Mouse (Mus musculus): ENCODE data around the gene Usp47. TPM values are rescaled to one million over a fixed set of nuclear protein-coding genes. Genes with fewer than 3 reads are reported as not detected.

The Usp47 gene
- polyA plus RNA-seq, 1 experiment from 2014 or later, result 43.6 TPM

GRCm38 (mm10) chr7:112142616-112143015, 119.3 kb downstream of the Usp47 start:
- 77% methylated on average over 3 of the region's 3 CpGs for WGBS (ENCODE audit: missing documents)
- H3K79me2 ChIP-seq (ENCODE audit: inconsistent target), result no peaks in the 10 kb centered on the region
- H3K36me3 ChIP-seq (ENCODE audit: inconsistent target), result no peaks in the 10 kb centered on the region
- no peak overlapping the region for H3K4me3 ChIP-seq (ENCODE audit: inconsistent target)
- H3K27ac ChIP-seq, result no peak overlapping the region

GRCm38 (mm10) chr7:112143090-112143500, 119.8 kb downstream of the Usp47 start:
- no peak overlapping the region for H3K27ac ChIP-seq
- no peaks in the 10 kb centered on the region for H3K36me3 ChIP-seq (ENCODE audit: inconsistent target)
- 74% methylated on average over 7 of the region's 7 CpGs for WGBS (ENCODE audit: missing documents)
- no peak overlapping the region for H3K4me3 ChIP-seq (ENCODE audit: inconsistent target)
- H3K79me2 ChIP-seq (ENCODE audit: inconsistent target), result no peaks in the 10 kb centered on the region

DNA sequence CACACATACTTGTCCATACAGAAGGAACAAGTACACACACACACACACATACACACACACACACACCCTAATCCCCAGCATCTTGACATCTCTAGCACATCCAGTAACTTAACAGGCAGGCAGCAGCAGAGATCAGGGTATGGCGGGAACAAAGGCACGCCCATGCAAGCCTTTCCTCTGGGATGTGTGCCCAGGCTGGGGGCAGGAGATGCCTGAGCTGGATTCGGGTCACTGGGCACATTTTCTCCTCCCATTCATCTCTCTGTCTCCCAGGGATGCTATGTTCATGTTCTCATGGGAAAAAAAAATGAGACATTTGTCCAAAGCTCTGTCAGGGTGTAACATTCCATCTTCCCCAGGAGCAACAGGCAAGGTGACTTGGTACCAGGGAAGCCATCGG, 120.7 kb downstream of the Usp47 start:
- H3K79me2 ChIP-seq (ENCODE audit: inconsistent target), result no peaks in the 10 kb centered on the region
- WGBS (ENCODE audit: missing documents), result 96% methylated on average over 4 of the region's 4 CpGs
- no peak overlapping the region for H3K27ac ChIP-seq
- no peak overlapping the region for H3K4me3 ChIP-seq (ENCODE audit: inconsistent target)
- no peaks in the 10 kb centered on the region for H3K36me3 ChIP-seq (ENCODE audit: inconsistent target)

DNA sequence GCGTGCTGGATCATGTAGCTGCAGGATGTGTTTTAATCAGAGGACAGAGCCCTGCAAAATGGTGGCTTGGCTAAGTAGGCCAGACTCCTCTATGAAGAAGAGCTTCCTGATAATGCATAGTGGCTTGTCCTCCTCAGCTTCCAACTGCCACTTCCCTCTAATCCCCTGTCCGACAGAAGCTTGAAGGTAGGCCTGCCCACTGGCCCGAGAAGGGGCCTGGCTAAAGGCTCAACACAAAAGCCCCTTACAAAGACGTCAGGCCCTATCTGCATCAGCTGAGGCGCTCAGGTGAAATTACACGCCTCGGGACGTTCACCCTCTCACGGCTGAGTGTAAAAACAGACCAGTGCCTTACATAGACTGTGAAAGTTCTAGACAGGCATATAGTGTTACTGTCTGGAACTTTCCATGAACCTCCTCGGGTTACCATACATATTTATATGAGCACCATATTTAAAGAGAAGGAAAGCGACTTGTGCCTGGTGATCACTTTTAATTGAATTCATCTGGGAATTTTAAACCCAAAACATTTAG, 121.4 kb downstream of the Usp47 start:
- 90% methylated on average over 11 of the region's 11 CpGs for WGBS (ENCODE audit: missing documents)
- Histone ChIP-seq H3K4me3 (ENCODE audit: inconsistent target) (no peak overlapping the region), H3K79me2 (ENCODE audit: inconsistent target) (no peaks in the 10 kb centered on the region), H3K27ac (no peak overlapping the region), H3K36me3 (ENCODE audit: inconsistent target) (no peaks in the 10 kb centered on the region)

- 32% methylated on average over 2 of the region's 2 CpGs for WGBS (ENCODE audit: missing documents)
- no peak overlapping the region for H3K4me3 ChIP-seq (ENCODE audit: inconsistent target)
- H3K36me3 ChIP-seq (ENCODE audit: inconsistent target), result no peaks in the 10 kb centered on the region
- no peak overlapping the region for H3K27ac ChIP-seq
- no peaks in the 10 kb centered on the region for H3K79me2 ChIP-seq (ENCODE audit: inconsistent target)
Measured at GRCm38 (mm10) chr7:112147979-112148378, 124.7 kb downstream of the Usp47 start.

DNA sequence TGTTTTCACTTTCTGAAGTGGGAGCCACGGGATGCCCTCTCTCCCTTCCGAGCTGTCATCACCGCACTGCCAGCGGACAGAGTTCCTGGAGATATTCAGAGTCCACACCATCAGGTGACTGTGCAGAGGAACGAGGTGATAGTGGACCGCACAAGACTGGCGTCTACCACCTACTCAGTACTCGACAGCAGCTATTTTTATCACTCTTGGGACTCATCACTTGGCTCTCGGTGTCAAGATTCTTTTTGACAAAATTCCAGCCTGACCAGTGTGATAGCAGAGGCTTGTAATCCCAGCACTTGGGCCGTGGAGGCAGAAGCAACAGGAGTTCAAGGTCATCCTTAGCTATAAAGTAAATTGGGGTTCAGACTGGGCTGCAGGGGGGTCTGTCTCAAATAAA, 125.8 kb downstream of the Usp47 start:
- H3K4me3 ChIP-seq (ENCODE audit: inconsistent target), result no peak overlapping the region
- H3K27ac ChIP-seq, result no peak overlapping the region
- H3K79me2 ChIP-seq (ENCODE audit: inconsistent target), result no peaks in the 10 kb centered on the region
- WGBS (ENCODE audit: missing documents), result 87% methylated on average over 10 of the region's 10 CpGs
- H3K36me3 ChIP-seq (ENCODE audit: inconsistent target), result no peaks in the 10 kb centered on the region

GRCm38 (mm10) chr7:112154445-112154844, 131.1 kb downstream of the Usp47 start:
- H3K79me2 ChIP-seq (ENCODE audit: inconsistent target), result no peaks in the 10 kb centered on the region
- no peak overlapping the region for H3K27ac ChIP-seq
- 83% methylated on average over 4 of the region's 4 CpGs for WGBS (ENCODE audit: missing documents)
- H3K36me3 ChIP-seq (ENCODE audit: inconsistent target), result no peaks in the 10 kb centered on the region
- H3K4me3 ChIP-seq (ENCODE audit: inconsistent target), result no peak overlapping the region

GRCm38 (mm10) chr7:112155194-112155593, 131.9 kb downstream of the Usp47 start:
- Histone ChIP-seq H3K27ac (no peak overlapping the region), H3K4me3 (ENCODE audit: inconsistent target) (no peak overlapping the region), H3K79me2 (ENCODE audit: inconsistent target) (no peaks in the 10 kb centered on the region), H3K36me3 (ENCODE audit: inconsistent target) (no peaks in the 10 kb centered on the region)
- 14% methylated on average over 1 of the region's 1 CpGs for WGBS (ENCODE audit: missing documents)

DNA sequence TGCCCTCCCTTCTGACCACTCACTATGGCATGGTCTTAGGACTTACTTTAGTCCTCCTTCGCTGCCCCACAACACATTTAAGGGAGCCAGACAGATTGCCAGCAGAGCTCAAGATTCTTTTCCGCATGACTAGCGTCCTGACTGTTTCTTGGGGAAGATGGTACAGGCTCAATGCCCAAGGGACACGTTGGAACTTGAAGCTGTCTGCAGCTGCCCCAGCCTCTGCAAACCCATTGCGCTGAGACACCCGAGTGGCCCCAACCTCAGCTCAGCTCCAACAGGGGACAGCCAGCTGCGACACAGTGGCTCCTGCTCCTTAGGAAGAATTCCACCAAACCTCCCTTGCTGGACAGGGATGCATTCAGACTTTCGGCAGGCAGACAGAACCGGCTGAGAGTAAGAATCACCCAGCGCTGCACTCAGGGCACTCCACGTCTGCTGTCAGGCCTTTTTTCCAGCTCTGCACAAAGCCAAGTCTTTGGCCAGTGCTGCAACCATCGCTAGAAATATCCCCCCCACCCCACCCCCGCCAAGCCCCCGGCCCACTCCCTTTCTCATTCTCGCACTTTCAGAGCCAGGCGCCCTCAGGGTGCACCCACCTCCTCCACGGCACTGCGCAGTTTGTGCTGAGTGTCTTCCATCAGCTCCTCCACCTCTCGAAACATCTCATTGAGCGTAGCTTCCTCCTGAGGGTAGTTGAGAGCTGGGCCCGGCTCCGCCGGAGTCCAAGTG, 134.4 kb downstream of the Usp47 start:
- Histone ChIP-seq H3K4me3 (ENCODE audit: inconsistent target) (no peak overlapping the region), H3K27ac (no peak overlapping the region), H3K36me3 (ENCODE audit: inconsistent target) (no peaks in the 10 kb centered on the region), H3K79me2 (ENCODE audit: inconsistent target) (no peaks in the 10 kb centered on the region)
- WGBS (ENCODE audit: missing documents), result 33% methylated on average over 22 of the region's 23 CpGs

DNA sequence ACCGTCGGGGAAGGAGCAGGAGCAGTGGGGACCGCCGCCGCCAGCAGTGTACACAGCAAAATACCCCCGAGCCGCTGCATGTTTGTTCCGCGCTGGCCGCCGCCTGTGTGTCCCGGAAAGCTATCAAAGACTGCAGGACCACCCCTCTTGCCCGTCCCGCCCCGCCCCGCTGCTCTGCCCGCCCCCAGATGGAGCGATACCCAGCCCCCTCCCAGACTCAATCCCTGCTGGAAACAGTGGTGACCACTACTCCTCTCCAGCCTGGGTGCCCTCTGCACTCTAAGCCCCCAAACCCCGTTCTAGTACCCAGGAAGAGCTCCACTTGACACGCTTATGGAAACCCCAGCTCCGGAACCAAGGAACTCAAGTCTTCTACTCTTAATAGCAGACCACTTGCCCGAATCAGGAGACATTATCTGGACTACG, 135.0 kb downstream of the Usp47 start:
- no peak overlapping the region for H3K27ac ChIP-seq
- H3K36me3 ChIP-seq (ENCODE audit: inconsistent target), result no peaks in the 10 kb centered on the region
- 2% methylated on average over 17 of the region's 23 CpGs for WGBS (ENCODE audit: missing documents)
- no peaks in the 10 kb centered on the region for H3K79me2 ChIP-seq (ENCODE audit: inconsistent target)
- H3K4me3 ChIP-seq (ENCODE audit: inconsistent target), result no peak overlapping the region

- no peaks in the 10 kb centered on the region for H3K79me2 ChIP-seq (ENCODE audit: inconsistent target)
- WGBS (ENCODE audit: missing documents), result 26% methylated on average over 21 of the region's 21 CpGs
- H3K27ac ChIP-seq, result no peak within 1 kb of the TSS
- H3K36me3 ChIP-seq (ENCODE audit: inconsistent target), result no peaks in the 10 kb centered on the region
- no peak within 1 kb of the TSS for H3K4me3 ChIP-seq (ENCODE audit: inconsistent target)
Measured at GRCm38 (mm10) chr7:112158942-112159341, 135.6 kb downstream of the Usp47 start, which contains the start of gene Dkk3. Gene Dkk3 (minus strand): TSS chr7:112159057.

GRCm38 (mm10) chr7:112159835-112160234, 136.5 kb downstream of the Usp47 start:
- Histone ChIP-seq H3K4me3 (ENCODE audit: inconsistent target) (no peak overlapping the region), H3K79me2 (ENCODE audit: inconsistent target) (no peaks in the 10 kb centered on the region), H3K36me3 (ENCODE audit: inconsistent target) (no peaks in the 10 kb centered on the region), H3K27ac (no peak overlapping the region)
- 53% methylated on average over 6 of the region's 6 CpGs for WGBS (ENCODE audit: missing documents)

Other genes with a start within 250 kb of the Usp47 start
- not detected in 3 replicates for gene Galnt18, start 243.5 kb upstream of the Usp47 start, polyA plus RNA-seq (2018)
- not detected in 3 replicates for gene Dkk3, start 135.6 kb downstream of the Usp47 start, polyA plus RNA-seq (2018)
- 2.3 to 7.6 TPM (median 4.0 TPM) in 3 replicates for gene Mical2, start 202.4 kb downstream of the Usp47 start, polyA plus RNA-seq (2018)